Mouse (Mus musculus) olfactory bulb, adult 2 months (tissue): Measurements from ENCODE around the gene Mob3b.

Experiments
- CTCF ChIP-seq: fragments of 200-500 bp; IDR thresholded peaks from 2 replicates; pipeline ENCODE4 v1.5.1; 2012; ENCODE audit warnings: low read depth, mild to moderate bottlenecking, low read length, moderate library complexity; ENCODE audit not compliant: insufficient read depth
- POLR2A ChIP-seq: fragments of 200-500 bp; IDR thresholded peaks from 2 replicates; pipeline ENCODE4 v1.6.1; 2012; ENCODE audit warnings: mild to moderate bottlenecking, low read depth, low read length, moderate library complexity; ENCODE audit not compliant: insufficient read depth

DNA sequence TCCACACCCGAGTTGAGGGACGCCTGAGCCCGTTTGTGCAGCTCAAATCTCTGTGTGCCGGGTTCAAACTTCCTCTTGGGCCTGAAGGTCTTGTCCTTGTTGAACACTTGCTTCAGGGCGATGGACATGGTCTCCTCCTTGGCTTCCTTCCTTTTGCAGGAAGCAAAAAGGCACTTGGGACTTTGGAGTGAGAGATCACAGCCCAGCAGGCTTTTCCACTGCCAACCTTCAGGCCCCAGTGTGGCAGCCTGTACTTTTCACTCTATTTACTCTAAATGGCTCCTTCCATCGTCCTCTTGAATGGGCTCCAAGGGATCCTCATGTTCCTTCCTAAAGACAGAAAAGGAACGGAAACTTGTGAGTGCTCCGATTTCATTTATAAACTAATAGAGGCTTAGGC, 73.2 kb downstream of the Mob3b start:
- no peak for TF ChIP-seq POLR2A
- no peak for TF ChIP-seq CTCF
